Mouse (Mus musculus): ENCODE measurements around the gene Vwa1.
A peak's percentile ranks its signal among the peaks of the same experiment; 100 is the strongest.
"Not testable (repeated sequence)": the region's sequence is repeated elsewhere in the genome, so short reads cannot be mapped to it uniquely, and the experiment has no call there.

Vwa1 gene

GRCm38 (mm10) chr4:155742684-155743083 is 31.8 kb downstream of the Vwa1 start:
- no peak for DNase-seq

DNA sequence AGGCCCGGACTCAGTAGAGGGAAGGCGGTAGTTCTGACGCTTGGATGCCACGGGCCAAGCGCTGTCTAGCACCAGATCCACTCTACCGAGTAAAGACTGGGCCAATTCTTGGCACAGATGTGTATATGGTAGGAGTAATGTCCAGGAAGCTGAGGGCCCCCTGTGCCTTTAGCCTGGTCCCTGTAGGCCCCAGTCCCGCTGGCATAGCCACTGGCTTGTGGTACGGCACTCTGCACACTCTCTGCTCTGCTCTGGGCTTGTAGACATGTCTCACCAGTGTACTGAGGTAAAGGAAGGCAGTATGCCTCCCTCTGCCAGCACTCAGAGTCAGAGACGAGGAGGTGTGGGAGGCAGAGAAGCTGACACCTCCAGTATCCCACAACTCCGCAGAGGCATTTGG is 33.8 kb downstream of the Vwa1 start:
- DNase-seq: not testable (repeated sequence)

DNA sequence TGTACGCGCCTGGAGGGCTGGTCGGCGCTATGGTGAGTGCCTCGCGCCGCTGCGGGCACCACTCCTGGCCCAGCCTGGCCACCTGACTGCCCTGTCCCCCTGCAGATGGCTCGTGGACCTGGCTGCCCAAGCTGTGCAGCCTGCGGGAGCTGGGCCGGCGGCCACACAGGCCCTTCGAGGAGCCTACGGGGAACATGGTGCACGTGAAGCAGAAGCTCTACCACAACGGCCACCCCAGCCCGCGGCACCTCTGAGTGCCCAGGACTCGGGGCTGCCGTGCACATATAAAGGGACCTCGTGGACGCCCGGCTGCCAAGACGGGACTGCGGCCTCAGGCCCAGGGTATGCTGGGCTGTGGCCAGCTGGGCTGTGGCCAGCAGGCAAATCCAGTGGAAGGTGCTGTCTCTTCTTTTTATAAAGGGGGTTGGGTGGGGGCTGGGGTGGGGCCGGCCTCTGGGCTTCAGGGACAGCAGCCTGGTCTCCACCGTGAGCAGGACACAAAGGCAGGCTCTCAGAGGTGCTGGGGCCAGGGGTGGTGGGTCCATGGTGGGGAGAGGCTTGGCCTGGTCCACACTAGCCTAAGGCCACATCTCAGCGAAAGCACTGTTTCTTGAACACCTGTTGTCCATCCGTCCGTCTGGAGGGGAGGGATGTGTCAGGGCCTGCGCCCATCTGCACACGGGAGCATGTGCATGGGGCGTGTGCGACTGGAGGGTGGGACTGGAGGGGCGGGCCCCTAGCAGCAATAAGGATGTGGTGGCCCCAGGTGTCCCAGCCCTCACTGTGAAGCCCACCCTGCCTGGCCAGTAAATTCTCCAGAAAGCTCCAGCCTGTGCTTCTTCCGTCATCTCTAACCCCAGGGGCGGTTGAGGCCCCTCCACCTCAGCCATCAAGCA is 34.5 kb downstream of the Vwa1 start:
- DNase-seq: peak; percentile 14

GRCm38 (mm10) chr4:155739152-155739551 is 35.3 kb downstream of the Vwa1 start:
- DNase-seq: no peak

GRCm38 (mm10) chr4:155738262-155738661 is 36.2 kb downstream of the Vwa1 start:
- peak; percentile 21 for DNase-seq

DNA sequence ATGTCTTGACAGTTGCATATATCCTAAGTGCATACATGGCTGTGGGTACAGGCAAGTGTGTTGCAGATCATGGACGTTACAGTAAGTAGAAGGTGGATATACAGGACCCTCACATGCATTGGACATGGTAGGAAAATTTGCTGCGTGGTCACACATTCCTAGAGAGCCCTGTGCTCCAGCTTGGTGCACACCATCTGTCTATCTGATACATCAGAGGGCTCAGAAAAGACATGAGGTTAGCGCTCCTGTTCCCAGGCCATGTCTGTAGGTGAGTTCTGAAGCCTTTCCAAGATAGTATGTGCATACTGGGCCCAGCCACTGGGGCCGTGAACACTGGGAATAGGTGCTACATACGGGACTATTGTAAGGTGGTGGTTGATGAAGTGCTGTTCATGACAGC is 38.1 kb downstream of the Vwa1 start:
- DNase-seq: no peak

DNA sequence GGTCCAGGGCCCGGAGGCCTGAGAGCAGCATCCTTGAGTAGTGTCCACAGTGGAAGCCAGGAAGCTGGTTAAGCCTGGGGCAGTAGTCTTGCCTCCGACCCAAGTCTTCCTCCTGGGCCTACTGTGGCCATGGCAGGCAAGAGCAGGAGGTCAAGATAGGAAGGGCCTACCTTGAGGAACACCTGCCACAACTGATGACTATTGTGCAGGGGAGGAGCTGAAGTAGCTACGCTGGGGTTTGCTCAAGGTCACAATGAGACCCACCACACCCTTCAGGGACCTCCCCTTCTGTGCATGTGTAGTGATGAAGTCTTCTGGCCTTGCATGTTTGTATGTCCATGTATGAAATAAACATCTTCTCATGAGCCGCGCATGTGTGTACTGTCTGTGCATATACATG is 38.7 kb downstream of the Vwa1 start:
- peak; percentile 13 for DNase-seq

DNA sequence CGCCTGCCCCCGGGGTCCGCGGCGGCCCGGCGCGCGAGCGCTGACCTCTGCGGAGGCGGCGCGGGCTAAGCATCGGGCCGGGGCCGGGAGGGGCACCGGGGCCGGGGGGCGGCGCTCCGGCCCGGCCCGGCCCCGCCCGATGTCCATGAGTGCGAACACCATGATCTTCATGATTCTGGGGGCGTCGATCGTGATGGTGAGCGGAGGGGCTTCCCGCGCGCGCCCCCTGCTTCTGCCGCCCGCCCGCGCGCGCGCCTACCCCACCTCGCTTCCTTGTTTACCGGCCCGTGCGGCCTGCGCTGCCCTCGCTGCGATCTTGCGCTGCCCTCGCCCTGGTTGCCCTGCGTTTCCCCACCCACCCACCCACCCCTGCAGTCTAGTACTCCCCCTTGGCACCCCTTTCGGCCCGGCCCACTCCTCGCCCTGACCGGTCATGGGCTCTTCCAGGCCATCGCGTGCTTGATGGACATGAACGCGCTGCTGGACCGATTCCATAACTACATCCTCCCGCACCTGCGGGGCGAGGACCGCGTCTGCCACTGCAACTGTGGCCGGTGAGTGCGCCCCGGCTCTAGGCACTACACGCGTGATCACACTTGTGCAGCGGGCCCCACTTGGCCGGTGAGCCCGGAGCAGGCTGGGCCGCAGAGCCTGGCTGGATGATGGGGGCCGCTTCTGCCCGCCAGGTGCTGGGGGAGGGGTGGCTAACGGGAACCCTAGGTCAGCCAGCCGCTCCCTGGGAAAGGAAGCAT is 39.4 kb downstream of the Vwa1 start:
- peak; percentile 43 for DNase-seq

DNA sequence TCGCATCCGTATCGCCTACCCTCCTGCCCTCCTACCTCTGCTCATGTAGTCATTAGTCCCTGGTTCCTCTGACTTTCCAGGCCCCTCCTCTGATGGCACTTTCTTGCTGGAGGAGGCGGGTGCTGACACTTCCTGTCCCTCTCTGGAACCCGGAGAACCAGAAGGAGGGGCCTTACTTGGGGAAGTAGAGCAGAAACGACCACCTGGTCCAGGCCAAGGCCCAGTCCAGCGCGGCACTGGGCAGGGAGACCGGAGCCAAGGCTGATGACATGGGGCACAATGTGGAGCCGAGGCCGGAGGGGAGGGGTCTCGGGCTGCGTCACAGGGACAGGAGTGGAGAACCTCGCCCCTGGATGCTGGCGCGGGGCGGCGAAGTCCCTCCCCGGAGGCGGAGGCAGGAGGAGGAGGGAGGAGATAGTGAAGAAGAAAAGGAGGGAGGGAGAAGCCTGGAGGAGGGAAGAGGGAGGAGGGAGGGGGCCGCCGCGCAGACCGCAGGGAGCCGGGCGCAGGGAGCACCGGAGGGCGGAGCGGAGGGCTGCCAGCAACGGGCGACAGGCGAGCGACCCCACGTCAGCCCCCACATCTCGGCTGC is 40.1 kb downstream of the Vwa1 start, which contains the start of gene Tmem240:
Gene Tmem240 (plus strand): TSS at position 451 of the 592 bp plus-strand sequence.
- peak; percentile 87 for DNase-seq

DNA sequence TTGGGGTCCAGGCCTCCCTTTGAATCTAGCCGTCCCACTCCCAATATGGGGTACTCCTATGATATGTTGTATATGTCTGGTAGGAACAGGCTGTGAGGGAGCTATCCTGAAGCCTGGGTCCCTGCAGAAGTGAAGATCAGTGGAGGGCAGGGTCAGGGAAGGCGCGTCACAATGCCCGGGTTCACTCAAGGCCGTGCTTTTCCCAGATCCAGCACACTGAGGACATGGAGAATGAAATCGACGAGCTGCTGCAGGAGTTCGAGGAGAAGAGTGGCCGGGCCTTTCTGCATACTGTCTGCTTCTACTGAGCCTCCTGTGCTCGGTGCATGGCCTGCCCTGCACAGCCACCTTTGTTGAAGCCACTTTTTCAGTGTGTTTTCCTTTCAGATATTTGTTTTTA is 41.2 kb downstream of the Vwa1 start:
- DNase-seq: no peak

DNA sequence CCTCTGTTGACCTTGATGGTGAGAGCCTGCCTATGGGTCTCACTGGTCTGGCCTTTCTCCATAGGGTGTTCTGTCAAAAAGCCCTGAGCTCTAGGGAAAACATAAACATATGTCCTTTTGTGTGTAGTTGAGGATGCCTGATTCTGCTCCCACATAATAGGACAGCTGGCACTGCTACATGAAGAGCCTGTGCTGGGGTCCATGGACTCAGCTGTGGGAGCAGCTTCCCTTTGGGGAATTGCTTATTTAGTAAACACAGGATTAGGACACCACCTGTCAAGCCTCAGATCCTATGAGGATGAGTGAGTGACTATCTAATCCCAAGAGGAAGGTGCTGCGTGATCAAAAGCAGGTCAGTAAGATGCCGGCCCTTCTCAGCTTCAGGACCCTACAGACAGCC is 46.5 kb downstream of the Vwa1 start:
- DNase-seq: no peak

- no peak for DNase-seq
These were observed 52.8 kb downstream of the Vwa1 start for GRCm38 (mm10) chr4:155721668-155722083.

Measured in right cerebral cortex, postnatal 14 days (tissue).